Mouse (Mus musculus) right cerebral cortex, adult 2 months (tissue): Measurements from ENCODE around the gene H2-Q6.
A peak's percentile ranks its signal among the peaks of the same experiment; 100 is the strongest.
"Not testable (repeated sequence)": the region's sequence is repeated elsewhere in the genome, so short reads cannot be mapped to it uniquely, and the experiment has no call there.

ENCODE experiments used
- DNase-seq, 2 experiments: peaks; one replicate each; pipeline ENCODE4 v3.0.0; 2021 to 2022; ENCODE audit warnings: low spot score in 2 of 2

H2-Q6 gene

DNA sequence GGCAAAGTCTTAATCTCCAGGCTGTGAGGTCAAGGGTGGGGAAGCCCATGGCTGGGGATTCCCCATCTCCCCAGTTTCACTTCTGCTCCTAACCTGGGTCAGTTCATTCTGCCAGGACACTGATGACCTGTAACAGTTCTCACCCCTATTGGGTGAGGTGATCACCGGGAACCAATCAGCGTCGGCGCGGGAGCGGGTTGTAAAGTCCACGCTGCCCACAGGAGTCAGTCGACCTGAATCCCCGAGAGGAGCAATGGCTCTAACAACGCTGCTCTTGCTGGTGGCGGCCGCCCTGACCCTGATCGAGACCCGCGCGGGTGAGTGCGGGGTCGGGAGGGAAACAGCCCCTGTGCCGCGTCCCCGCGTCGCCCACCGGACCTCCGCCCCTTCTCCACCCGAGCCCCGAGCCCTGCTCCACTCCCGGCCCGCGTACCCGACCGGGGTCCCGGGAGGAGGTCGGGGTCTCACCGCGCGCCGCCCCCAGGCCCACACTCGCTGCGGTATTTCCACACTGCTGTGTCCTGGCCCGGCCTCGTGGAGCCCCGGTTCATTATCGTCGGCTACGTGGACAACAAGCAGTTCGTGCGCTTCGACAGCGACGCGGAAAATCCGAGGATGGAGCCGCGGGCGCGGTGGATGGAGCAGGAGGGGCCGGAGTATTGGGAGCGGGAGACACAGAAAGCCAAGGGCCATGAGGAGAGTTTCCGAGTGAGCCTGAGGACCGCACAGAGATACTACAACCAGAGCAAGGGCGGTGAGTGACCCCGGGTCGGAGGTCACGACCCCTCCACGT lies at the start of gene H2-Q6:
H2-Q6 (plus strand) TSS at position 227 of the 793 bp plus-strand sequence.
- DNase-seq, result not testable (repeated sequence)

GRCm38 (mm10) chr17:35379369-35379728 lies 45.3 kb upstream of the H2-Q6 start, which contains the start of gene H2-Q4:
TSS of gene H2-Q4 (plus strand) at chr17:35379617.
- peak; percentile 75 to 80 for DNase-seq

GRCm38 (mm10) chr17:35379729-35380451 lies 44.8 kb upstream of the H2-Q6 start:
- peak in 1 of 2 experiments; percentile 2 for DNase-seq

GRCm38 (mm10) chr17:35389796-35390195 lies 34.9 kb upstream of the H2-Q6 start:
- DNase-seq, result not testable (repeated sequence)

DNA sequence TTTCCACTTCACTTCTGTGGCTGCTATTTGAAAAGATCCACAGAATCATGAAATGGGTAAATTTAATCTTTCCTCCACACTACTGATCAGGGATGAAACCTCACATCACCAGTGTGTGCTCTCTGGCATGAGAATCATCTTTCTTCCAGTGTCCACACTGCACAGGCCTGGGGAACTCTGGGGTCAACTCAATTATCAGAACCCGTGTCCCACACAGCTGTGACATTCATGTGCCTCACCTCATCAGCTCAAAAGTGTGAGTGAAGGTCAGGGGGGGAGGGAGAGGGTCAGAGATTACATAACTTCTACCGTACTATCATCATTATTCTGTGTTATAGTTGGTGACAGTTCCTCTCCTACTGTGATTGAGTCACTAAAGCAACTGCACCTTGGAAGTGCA lies 32.0 kb upstream of the H2-Q6 start:
- DNase-seq, result not testable (repeated sequence)

GRCm38 (mm10) chr17:35393864-35394800 lies 30.5 kb upstream of the H2-Q6 start:
- not testable (repeated sequence) for DNase-seq

- DNase-seq, result not testable (repeated sequence)
These were observed 27.7 kb upstream of the H2-Q6 start for GRCm38 (mm10) chr17:35396956-35397355.

DNA sequence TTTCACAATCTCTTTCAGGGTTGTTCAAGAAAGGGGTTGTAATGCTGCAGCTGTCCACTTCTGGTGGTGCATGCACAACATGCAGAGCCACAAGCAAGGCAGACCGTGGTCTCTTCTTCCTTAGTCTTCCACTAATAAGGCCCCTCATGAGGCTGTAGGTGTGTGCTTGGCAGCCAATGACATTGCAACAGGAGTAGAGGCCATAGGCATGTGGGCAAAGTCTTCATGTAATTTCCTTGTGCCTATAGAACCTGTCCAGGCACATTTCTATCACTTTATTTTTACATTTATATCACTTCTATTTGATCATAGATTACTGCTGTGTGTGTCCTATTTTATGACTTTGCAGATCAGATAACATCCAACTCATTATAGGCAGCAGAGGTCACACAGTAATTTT lies 11.6 kb upstream of the H2-Q6 start:
- not testable (repeated sequence) for DNase-seq

- not testable (repeated sequence) for DNase-seq
These were observed 9.1 kb upstream of the H2-Q6 start for GRCm38 (mm10) chr17:35415273-35416129.

DNA sequence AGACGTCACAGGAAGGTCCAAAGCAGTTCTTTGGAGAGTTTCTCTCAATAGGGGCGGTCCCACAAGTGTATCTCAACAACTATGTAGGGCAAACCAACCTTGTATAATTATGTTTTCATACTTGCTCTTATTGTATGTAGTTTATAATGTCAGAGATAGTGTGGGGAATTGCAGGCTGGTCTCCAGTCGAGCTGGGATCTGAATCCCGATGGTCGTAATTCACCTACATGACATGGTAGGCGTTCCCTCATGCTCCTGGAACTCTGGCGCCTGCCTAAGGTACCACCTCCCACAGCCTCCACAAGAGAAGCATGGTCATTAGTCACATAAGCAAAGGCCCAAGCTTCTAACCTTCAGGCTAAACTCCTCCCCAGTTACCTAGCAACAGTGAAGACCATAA lies 5.9 kb upstream of the H2-Q6 start:
- DNase-seq, result no peak

DNA sequence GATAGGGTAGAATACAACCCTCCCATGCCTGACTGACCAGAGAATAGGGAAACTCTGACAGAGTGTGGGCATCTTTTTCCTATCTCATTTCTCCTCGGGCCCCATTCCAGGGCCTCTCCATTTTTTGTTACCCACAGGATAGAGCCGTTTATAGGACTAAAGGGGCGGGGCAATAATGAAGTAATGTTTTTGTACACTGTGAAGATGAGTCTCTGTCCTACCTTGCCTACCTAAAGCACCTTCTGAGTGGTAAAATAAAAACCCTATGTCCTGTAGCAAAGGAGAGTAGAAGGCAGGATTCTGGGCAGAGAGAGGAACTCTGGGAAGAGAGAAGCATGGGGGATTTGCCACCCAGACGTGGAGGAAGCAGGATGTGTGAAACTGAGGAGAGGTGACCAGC lies 5.1 kb upstream of the H2-Q6 start:
- DNase-seq, result not testable (repeated sequence)

- DNase-seq, result not testable (repeated sequence)
These were observed 4.3 kb upstream of the H2-Q6 start for GRCm38 (mm10) chr17:35420206-35420810.

DNA sequence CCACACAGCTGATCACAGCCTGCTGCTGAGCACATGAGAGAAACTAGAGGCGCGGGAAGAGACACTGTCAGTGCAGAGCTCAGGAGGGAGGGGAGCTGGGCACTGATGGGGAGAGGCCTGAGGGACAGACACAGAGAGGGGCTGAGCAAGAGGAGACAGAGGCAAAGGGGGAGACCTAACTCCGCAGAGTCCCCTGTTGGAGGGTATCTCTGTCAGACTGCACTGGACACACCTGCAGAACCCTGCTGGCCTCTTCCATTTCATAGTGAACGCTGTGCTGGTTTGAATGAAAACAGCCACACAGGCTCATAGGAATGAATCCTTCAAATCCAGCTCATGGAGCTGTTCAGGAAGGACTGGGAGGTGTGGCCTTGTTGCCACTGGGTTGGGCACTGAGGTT lies 3.3 kb upstream of the H2-Q6 start:
- not testable (repeated sequence) for DNase-seq

- DNase-seq, result not testable (repeated sequence)
These were observed 2.3 kb upstream of the H2-Q6 start for GRCm38 (mm10) chr17:35422360-35422759.

- not testable (repeated sequence) for DNase-seq
These were observed 1.4 kb upstream of the H2-Q6 start for GRCm38 (mm10) chr17:35423131-35423810.

DNA sequence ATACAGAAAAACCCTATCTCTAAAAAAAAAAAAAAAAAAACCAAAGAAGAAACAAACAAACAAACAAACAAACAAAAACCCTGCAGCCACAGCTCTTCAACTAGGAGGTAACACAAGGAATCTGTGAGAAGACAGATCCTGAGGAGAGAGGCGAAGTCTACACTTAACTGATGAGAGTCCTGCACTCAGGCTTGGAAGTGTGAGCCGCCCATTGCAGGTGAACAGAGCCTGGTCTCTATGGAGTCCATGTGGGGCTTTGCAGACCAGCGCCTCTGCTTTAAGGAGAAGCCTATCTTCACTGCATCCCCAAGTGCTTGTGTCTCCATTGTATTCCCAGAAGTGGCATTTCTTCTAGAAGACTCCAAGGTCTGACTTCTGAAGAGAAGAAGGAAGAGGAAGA lies 544 bp upstream of the H2-Q6 start:
- not testable (repeated sequence) for DNase-seq

DNA sequence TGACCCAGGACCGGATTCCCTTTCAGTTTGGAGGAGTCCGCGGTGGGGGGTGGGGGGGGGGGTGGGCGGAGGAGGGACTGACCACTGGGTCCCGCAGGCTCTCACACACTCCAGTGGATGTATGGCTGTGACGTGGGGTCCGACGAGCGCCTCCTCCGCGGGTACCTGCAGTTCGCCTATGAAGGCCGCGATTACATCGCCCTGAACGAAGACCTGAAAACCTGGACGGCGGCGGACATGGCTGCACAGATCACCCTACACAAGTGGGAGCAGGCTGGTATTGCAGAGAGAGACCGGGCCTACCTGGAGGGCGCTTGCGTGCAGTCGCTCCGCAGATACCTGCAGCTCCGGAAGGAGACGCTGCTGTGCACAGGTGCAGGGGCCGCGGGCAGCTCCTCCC lies 824 bp downstream of the H2-Q6 start:
- not testable (repeated sequence) for DNase-seq

DNA sequence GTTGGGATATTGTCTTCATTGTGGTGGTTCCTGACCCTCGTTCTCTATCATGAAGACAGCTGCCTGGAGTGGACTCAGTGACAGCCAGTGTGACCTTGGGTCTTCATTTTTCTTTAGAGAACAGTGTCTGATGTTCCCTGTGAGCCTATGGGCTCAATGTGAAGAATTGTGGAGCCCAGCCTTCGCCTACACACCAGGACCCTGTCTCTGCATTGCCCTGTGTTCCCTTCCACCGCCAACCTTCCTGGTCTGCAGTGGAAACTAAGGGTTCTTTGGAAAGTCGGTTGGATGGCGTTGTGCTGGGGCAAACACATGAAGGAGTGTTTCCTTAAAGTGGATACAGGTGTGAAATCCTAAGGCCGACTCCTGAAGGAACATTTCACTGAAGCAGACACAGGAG lies 4.2 kb downstream of the H2-Q6 start:
- not testable (repeated sequence) for DNase-seq

DNA sequence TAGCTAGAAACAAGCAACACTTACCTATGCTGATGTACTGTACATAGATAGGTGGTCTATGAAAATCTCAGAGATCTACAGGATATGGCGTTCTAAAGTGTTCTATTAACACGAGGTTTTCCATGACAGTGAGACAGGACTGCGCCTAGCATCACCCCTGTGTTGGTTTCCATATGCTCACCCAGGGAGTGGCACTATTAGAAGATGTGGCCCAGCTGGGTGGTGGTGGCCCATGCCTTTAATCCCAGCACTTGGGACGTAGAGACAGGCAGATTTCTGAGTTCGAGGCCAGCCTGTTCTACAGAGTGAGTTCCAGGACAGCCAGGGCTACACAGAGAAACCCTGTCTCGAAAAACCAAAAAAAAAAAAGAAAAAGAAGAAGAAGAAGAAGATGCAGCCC lies 6.0 kb downstream of the H2-Q6 start:
- DNase-seq, result not testable (repeated sequence)

DNA sequence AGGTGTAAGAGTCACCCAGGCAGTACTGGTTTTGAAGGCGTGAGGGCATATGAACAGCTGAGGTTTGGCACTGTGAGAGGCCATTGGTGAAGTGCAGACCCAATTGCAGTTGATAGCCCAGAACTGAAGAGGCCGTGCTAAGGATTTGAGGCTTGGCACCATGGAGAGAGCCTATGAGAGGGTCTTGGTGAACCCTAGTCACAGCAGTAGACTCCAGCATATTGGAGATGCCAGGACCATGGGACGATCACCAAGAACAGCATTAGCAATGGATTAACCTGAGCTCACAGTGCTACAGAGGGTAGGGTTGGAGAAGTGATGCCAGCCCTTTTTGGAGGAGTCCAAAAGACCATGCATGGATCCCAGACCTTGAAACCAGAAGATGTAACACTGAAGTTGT lies 7.5 kb downstream of the H2-Q6 start:
- DNase-seq, result not testable (repeated sequence)
